Mouse (Mus musculus) C2C12 (cell line): Measurements from ENCODE around the gene Gskip.

Experiments
- CTCF ChIP-seq: IDR thresholded peaks from one replicate; pipeline ENCODE4 v1.5.1; 2011; ENCODE audit not compliant: control insufficient read depth, insufficient read depth, insufficient read length
- FOSL1 ChIP-seq: IDR thresholded peaks from one replicate; pipeline ENCODE4 v1.8.0; 2011; ENCODE audit warnings: mild to moderate bottlenecking, low read length; ENCODE audit not compliant: poor library complexity, insufficient read depth, severe bottlenecking
- MAX ChIP-seq: IDR thresholded peaks from one replicate; pipeline ENCODE4 v1.6.1; 2011; ENCODE audit warnings: mild to moderate bottlenecking, control low read depth
- USF1 ChIP-seq: IDR thresholded peaks from one replicate; pipeline ENCODE4 v1.6.1; 2011; ENCODE audit warnings: low read depth, mild to moderate bottlenecking, control low read depth, moderate library complexity

DNA sequence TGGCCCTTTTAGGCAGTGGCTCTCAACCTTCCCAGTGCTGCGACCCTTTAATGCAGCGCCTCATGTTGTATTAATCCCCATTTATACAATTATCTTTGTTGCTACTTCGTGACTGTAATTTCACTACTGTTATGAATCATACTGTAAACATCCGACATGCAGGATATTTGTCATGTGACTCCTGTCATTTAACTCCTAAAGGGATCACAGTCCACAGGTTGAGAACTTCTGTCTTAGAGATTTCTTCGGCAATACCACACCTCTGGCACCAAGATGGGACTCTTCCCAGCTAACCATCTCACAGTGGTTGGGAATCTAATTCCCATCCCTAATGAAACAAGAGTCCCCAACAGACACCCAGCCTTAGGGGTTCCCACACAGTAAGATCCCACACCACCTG lies 63.5 kb downstream of the Gskip start:
- TF ChIP-seq CTCF (no peak), USF1 (no peak), MAX (no peak), FOSL1 (no peak)
